Mouse (Mus musculus): Measurements from ENCODE around the gene Cirbp. TPM values are rescaled to one million over a fixed set of nuclear protein-coding genes. Genes with fewer than 3 reads are reported as not detected.

The Cirbp gene
- total RNA-seq, 1 experiment from 2014 or later = 151 TPM

DNA sequence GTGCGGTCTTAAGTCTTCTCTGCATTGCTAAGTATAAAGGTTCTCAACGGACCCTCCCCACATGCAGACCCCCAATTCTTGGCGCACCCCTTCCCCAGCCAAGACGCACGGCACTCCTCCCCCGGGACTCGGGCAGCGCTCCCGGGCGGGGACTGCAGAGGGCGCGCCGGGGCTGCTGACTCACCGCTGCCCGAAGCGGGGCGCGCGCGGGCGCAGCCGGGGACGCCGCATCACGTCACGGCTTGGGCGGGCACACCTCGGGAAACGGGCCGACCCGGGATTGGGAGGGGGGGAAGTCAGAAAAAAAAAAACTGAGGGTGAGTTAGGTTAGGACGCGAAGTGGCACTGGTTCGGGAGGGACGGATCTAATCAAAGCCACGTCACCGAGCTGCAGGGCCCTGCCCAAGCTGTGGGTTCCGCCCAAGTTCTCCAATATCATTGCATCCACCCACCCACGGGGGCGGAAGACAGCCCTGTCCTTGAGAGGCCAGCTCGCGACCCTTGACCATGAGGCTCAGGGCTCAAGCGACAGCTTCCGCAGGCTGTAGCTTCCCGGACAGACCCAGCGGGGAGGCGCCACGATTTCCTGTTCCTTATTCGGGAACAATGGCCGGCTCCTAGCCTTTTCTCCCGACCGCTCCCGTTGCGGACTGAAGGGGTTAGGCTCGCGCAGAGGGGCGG is 17.0 kb upstream of the Cirbp start:
- peak; percentile 34 for ATAC-seq (ENCODE audit: extremely low read depth, insufficient number of reproducible peaks, low FRiP score, poor library complexity, severe bottlenecking)

- ATAC-seq (ENCODE audit: extremely low read depth, insufficient number of reproducible peaks, low FRiP score, poor library complexity, severe bottlenecking) = peak; percentile 48
These were observed 16.2 kb upstream of the Cirbp start for GRCm38 (mm10) chr10:80149291-80150225.

DNA sequence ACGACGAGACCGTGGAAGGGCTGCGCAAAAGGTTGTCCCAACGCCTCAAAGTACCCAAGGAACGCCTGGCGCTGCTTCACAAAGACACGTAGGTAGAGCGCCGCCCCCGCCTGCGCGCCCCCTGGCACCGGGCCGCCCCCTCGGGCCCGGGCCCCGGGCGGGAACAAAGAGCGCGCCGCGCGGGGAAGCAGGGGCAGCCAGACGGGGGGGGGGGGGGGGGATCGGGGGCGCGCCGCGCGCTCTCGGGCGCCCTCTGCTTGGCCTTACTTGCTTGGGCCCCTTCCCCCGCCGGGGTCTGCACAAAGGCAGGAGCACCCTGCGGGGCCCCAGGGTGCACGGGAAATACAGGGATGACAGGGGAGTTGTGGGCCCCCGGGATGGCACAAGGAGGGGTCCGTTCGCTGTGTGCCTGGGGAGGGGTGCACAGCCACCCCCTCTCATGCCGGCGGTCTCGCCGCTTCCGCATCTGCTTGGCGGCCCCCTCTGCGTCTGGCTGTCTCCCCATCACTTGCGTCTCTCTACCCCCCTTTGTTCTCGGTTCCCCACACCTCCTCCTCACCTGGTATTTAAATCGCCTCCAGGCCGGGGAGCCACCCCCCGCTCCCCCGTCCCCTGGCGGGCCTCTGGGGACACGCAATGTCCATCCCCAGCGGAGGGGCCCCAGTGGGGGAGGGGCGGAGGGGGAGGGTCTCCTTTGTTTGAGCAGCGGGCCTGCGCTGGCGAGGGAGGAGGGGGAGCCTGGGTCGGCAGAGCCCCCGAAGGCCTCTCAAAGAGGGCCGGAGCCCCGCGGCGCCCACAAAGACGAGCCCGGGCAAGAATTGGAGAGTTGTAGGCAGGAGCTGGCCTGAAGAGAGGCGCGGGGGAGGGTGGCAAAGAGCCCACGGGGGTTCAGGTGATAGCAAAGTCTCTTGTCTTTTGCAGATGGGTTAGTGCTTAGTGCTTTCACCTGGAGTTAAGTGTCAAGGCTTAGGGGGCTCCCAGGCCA is 15.3 kb upstream of the Cirbp start:
- no peak for ATAC-seq (ENCODE audit: extremely low read depth, insufficient number of reproducible peaks, low FRiP score, poor library complexity, severe bottlenecking)

- ATAC-seq (ENCODE audit: extremely low read depth, insufficient number of reproducible peaks, low FRiP score, poor library complexity, severe bottlenecking) = peak; percentile 13
These were observed 14.4 kb upstream of the Cirbp start for GRCm38 (mm10) chr10:80151211-80152034.

DNA sequence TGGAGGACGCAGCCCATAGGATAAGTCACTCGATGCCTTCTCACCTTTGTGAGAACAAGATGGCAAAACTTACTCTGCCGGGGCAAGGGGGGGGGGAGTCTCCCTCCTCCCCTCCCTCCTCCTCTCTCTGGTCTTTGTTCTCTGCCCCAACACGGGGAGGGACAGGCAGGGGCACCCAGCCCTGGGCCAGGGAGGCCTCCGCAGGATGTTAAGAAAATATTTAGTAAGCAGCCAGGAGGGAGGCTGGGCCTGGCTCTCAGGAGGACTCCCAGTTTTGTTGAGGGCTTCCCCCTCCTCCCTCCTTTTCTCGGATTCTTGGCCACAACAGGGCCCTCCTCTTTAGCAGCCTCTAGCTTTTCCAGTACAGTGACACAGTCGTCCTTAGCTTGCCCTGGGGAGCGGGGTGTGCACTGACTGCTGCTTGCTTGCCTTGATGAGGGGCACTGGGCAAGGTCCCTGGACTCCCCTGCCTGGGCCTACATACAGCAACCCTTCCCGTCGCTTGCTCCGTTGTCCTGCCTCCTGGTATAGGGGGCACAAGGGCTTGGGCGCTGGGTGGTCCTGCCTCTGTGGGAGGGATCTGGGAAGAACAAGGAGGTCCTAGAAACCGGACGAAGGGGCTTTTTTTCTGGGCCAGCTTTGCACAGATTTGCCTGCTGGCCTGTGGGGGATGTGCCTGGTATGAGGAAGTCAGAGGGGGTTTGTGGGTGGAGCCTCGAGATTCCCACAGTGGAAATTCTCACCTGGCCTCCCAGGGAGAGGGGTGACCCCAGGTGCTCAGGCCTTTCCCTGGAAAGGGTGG is 13.5 kb upstream of the Cirbp start:
- no peak for ATAC-seq (ENCODE audit: extremely low read depth, insufficient number of reproducible peaks, low FRiP score, poor library complexity, severe bottlenecking)

GRCm38 (mm10) chr10:80152873-80153260 is 12.9 kb upstream of the Cirbp start:
- ATAC-seq (ENCODE audit: extremely low read depth, insufficient number of reproducible peaks, low FRiP score, poor library complexity, severe bottlenecking) = no peak

DNA sequence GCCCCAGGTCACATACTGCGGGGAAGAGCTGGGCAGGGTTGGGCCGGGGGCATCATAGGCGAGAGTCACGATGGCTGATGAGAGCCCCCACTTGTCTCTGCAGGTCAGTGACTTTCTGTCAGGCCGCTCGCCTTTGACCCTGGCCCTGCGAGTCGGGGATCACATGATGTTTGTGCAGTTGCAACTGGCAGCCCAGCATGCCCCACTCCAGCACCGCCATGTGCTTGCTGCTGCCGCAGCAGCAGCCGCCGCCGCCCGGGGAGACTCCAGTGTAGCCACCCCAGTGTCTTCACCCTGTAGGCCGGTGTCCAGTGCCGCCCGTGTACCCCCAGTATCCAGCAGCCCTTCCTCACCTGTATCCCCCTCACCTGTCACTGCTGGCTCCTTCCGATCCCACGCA is 12.1 kb upstream of the Cirbp start:
- ATAC-seq (ENCODE audit: extremely low read depth, insufficient number of reproducible peaks, low FRiP score, poor library complexity, severe bottlenecking) = no peak

- no peak for ATAC-seq (ENCODE audit: extremely low read depth, insufficient number of reproducible peaks, low FRiP score, poor library complexity, severe bottlenecking)
These were observed 11.4 kb upstream of the Cirbp start for GRCm38 (mm10) chr10:80154384-80154783.

GRCm38 (mm10) chr10:80155277-80155676 is 10.5 kb upstream of the Cirbp start:
- ATAC-seq (ENCODE audit: extremely low read depth, insufficient number of reproducible peaks, low FRiP score, poor library complexity, severe bottlenecking) = no peak

DNA sequence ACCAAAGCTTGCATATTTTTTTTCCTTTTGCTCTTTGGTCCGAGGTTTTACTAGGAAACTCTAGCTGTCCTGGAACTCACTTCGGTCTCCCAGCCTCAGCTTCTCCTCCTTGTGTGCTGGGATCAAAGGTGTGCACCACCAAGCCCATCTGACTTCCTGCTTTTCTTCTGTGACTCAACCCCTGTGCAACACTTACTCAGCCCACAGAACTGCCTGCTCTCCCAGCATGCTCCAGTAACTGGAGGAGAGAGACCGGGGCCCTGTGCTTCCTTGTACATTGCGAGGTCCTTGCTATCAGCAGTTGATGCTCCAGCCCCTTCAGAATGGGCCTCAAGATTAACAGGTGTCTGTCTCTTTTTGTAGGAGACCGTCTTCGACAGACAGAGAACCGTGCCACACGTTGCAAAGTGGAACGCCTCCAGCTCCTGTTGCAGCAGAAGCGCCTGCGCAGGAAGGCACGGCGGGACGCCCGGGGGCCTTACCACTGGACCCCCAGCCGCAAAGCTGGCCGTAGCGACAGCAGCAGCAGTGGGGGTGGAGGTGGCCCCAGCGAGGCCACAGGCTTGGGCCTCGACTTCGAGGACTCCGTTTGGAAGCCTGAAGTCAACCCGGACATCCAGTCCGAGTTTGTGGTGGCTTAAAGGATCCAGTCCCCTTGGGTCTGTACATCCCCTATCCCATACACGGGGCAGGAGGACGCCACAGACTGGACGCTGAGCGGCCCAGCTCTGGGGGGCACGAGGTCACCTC is 9.6 kb upstream of the Cirbp start:
- no peak for ATAC-seq (ENCODE audit: extremely low read depth, insufficient number of reproducible peaks, low FRiP score, poor library complexity, severe bottlenecking)

DNA sequence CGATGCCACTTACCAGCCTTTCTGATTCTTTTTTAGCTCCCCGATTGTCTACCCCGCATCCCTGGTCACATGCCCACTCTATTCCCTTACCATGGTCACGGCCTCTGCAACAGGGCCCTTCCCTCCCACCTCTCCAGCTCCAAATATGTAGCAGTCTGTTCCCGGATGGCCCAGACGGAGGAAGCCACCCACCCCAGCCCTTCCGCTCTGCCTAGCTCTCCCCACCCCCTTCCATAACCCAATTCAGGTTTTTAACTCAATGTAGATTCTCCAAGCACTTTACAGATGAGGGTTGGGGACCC is 9.1 kb upstream of the Cirbp start:
- no peak for ATAC-seq (ENCODE audit: extremely low read depth, insufficient number of reproducible peaks, low FRiP score, poor library complexity, severe bottlenecking)

GRCm38 (mm10) chr10:80157141-80157929 is 8.4 kb upstream of the Cirbp start:
- no peak for ATAC-seq (ENCODE audit: extremely low read depth, insufficient number of reproducible peaks, low FRiP score, poor library complexity, severe bottlenecking)

DNA sequence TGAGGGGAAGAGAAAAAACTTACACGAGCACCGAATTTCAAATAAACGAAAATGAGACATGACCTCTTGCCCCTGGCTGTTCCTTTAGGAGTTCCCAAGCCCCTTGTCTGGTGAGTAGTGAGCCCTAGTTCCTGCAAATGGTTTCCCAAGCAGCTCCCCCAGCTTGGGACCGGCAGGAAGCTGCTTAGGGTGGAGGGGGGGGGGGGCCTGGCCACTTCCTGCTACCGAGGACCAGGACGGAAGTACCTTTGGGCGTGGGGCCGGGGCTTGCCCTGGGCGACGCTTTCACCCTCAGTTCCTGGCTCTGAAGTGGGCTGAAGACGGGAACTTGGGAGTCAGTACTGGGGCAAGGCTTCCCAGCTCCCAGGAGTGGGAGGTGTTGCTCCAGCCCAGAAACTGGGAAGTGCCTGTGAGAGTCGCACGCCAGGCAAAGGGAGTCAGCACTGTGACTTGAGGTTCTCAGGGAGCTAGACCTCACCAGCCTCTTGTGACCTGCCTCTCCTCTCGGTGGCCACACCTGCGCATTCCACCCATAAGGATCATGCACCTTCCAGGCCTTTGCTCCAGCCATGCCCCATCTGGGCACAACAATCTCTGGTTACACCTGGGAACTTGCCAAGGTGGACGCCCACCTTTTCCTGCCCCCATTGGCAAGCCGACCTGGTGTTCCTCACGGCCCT is 7.3 kb upstream of the Cirbp start:
- ATAC-seq (ENCODE audit: extremely low read depth, insufficient number of reproducible peaks, low FRiP score, poor library complexity, severe bottlenecking) = peak; percentile 10; the same call in 1 of the 2 replicates

DNA sequence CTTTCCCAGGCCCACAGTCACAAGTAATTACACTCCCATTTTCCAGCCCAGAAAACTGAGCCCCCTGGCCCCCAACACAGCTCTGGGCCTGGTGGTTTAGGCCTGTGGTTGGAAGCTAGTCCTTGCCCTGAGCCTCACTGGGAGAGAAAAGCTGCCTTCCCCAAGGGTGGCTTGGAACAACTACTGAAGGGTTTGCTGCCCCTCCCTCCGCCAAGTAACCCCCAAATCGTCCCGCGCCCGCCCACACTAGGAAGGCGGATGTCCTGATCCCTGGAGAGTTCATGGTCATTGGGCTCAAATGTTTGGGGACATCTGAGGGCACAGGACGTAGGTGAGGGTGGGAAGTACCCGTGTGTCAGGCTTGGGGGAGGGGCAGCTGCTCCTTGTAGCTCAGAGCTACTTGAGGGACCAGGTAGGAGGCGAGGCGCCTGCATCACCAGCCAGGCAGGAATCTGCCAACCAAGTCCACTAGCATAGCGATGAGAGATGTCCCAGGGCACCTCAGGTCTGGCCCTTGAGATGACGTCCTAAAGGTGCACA is 6.7 kb upstream of the Cirbp start:
- ATAC-seq (ENCODE audit: extremely low read depth, insufficient number of reproducible peaks, low FRiP score, poor library complexity, severe bottlenecking) = no peak; the same call in 1 of the 2 replicates

All from neutrophil, adult 5-6 weeks (primary cell).